Mouse (Mus musculus): ENCODE data around the gene Gcc1. TPM values are rescaled to one million over a fixed set of nuclear protein-coding genes. Genes with fewer than 3 reads are reported as not detected.
A peak's percentile ranks its signal among the peaks of the same experiment; 100 is the strongest.

The Gcc1 gene
- total RNA-seq (2015): 4.0 and 4.4 TPM in 2 replicates
- 9.5 and 10.2 TPM in 2 replicates for total RNA-seq (2017)

DNA sequence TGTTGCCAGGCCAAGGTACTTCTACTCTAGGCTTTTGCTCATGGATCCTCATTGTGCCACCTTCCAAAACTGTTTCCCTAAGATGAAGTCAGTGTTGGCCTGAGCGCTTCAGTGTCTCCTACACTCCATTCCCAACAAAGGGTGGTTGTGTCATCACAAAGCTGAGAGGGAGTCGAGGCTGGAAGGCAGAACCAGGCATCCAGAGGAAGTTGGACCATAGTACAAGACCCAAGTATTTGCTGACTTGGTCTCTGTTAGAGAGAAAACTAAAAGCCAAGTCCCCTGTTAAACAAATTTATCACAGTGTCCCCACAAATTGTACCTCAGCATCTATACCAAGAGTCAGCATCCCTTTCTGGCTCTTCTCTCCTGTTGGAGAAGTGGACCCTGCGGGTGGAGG, at the start of gene Gcc1:
Gene Gcc1, minus strand, starts transcription at position 101 of the 400 bp plus-strand sequence.
- no peak for ATAC-seq (replicated peaks; ENCODE audit: poor library complexity)

DNA sequence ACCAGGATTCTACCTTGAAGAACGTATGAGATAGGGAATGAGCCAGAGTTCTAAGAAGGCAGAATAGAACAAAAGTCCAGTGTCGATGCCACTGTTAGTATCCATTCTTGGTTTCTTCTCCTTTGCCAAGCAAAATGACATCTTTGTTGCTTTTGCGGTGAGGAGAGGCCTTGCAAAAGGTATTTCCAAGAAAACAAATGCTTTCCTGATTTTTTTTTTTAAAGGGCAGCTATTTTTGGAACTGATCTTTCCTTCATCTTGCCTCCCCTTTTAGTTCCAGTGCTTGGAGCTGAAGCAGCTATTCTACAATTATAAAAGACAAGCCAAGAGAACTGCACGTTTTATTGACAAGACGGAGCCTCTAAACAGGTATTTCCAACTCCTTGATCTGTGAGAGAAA, 46.6 kb upstream of the Gcc1 start, which contains the start of gene Snd1:
Gene Snd1, plus strand, starts transcription at position 301 of the 400 bp plus-strand sequence.
- ATAC-seq (replicated peaks; ENCODE audit: poor library complexity): no peak

DNA sequence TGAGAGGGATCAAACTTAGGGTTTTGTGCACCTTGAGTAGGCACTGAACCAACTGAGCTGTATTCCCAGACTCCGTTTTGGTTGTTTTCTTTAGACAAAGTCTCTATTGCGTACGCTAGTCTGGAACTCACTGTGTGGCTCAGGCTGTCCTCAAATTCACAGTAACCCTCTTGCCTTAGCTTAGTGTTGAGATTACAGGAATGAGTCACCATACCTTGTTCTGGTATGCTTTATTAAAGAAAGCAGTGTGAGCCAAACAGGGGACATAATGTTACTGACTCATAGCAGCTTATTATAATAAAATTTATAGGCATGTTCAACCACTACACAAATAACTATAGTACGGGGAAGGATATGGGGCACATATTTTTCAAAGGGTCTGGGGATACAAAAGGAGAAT, 46.0 kb upstream of the Gcc1 start:
- ATAC-seq (replicated peaks; ENCODE audit: poor library complexity): no peak

DNA sequence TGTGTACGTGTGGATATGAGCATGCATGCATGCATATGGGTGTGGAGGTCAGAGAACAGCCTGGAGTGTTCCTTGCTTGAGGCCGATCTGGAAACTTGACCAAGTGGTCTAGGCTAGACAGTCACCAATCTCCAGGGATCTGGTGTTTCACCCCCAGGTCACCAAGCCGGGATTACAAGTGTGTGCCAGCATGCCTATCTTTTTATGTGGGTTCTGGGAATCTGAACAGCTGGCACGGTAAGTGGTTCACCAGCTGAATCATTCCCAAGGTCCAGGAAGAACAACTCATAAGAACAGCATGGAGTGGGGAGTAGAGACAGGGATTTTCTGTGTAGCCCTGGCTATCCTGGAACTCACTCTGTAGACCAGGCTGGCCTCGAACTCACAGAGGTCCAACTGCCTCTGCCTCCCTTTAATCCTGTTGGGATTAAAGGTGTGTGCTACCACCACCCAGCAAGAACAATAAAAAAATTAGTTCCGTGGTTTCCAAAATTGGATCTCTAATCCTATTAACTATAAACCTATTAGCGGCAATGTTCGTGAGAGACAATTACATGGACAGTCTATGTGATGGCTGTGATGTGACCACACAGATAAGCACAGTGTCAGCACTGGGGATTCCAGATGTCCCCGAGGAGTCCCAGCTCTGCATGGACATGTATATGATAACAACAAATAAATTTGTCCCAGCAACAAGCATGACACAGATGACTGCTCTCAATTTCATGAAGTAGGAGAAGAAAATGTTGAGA, 43.3 kb upstream of the Gcc1 start:
- ATAC-seq (replicated peaks; ENCODE audit: poor library complexity): no peak

DNA sequence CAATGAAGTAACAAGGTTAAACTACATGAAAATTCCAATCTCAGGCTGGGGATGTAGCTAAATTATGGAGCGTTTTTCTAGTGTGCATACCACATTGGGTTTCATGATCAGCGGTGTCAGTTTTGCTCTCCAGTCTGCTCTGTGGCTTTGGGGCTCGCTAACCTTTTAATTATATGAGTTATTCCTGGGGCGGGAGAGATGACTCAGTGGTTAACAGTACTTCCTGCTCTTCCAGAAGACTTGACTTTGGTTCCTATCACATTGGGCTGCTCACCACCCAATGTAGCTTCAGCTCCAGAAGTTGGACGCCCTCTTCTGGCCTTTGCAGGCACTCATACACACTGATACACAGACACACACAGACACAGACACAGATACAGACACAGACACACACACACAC, 42.4 kb upstream of the Gcc1 start:
- no peak for ATAC-seq (replicated peaks; ENCODE audit: poor library complexity)

DNA sequence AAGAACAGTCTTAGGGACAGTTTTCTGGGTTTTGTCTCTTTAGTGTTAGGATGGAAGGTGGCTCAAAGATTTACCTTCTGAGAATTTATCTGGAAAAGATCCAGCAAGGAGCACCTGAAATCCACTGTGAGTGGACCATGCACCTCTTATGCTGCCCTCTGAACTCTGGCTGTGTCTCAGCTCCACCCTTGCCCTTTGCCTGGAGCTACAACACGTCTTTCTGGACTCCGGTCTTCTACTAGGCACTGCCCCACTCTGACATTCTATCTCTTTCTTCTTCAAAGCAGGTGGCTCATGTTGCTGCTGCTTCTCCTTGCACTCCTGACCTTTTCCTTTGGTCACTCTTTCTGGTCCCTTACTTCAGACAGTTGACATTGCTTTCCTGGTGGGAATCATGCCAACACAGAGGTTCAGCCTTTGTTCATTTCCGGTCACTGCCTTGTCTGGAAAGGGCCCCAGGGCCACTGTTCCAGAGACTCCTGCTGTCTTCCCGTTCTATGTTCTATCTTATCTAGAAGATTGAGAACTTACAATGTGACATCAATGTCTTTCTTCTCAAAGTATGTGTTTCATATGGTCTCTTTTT, 41.9 kb upstream of the Gcc1 start:
- no peak for ATAC-seq (replicated peaks; ENCODE audit: poor library complexity)

DNA sequence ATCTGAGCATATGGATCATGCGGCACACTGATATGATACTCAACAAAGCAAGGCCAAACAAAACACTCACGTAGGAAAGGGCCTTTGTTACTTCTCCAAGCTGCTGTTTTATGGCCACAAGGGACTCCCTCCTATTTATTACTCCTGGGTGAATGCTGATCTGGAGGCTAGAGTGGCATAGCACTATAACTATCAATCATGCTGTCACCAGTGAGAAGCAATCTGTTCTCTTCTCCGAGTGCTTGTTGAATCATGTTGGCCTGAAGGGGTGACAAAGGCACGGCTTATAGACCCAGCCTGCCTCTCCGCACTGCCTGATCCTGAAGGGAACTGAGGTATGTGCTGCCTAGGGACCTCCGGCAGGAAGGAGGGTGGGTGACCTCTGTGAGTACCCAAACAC, 36.4 kb upstream of the Gcc1 start:
- no peak for ATAC-seq (replicated peaks; ENCODE audit: poor library complexity)

DNA sequence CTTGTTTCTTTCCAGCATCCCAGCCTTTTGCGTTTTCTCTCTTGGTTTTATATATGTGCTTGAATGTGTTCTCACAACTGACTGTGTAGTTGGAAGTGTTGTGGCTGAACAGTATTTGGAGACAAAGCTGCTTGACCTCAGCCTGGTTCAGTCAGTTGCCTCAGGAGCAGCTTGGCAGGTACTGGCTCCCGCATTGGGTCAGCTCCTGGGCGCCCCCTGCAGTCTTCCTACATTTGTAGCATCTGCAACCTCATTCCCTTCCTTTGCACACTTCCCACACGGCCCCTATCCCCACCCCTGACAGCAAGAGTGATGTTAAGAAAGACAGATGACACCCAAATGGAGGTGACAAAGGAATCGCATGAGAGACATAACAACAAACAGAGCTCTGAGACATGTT, 32.3 kb upstream of the Gcc1 start:
- ATAC-seq (replicated peaks; ENCODE audit: poor library complexity): peak; percentile 95

DNA sequence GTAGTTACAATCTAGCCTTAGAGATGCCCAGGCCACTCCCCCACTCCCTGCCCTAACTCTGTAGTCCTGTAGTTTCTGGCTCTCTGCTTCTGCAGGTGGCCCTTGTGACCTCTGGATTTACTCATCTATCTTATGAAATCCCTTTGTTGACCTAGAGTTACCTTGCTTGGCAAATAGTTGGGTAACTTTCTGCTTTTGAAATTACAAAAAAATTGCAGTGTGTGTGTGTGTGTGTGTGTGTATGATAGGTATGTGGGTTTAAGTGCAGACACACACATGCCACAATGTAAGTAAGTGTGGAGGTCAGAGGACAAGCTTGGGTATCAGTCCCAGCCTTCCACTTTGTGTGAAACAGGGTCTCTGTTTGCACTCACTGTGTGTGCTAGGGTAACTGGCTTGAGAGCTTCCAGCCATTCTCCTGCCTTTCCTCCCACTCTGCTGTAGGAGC, 31.1 kb upstream of the Gcc1 start:
- ATAC-seq (replicated peaks; ENCODE audit: poor library complexity): 0 out of 2 replicates have a peak, but pooled peaks have one; percentile 30

DNA sequence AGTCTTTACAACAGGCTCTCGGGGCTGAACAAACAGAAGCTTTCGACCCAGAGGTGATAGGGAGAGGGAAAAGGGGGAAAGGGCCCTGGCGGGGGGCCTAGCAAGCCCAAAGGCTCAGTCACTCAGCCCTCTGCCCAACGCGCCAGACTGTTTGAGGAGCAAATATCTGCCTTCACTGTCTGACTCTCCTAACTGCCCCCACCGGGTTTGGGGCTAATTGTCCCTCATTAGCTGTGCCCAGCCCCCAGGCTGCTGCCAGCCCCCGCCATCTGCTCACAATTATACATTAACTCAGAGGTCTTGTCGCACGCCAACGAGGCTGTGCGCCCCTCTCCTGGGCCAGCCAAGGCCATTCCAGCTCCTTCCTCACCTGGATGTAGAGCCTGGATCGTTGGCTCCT, 22.8 kb upstream of the Gcc1 start:
- ATAC-seq (replicated peaks; ENCODE audit: poor library complexity): no peak

DNA sequence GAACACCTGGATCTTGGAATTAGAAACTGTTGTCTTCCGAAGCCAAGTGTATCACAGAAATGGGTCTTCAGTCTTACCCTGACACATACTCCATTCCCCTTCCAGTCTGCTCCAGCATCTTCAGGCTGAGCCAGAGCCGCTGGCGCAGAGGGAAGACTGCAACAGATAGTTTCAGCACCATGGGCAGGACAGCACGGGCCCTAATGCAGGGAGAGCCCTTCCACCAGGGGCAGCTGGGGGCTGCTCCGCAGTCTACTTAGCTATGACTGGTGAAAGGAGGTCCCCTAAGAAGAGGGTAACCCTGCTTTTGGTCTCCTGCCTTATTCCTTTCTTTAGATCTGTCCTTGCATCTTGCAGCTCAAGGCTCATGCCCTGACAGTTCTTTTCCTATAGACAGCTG, 22.3 kb upstream of the Gcc1 start:
- 0 out of 2 replicates have a peak, but pooled peaks have one; percentile 46 for ATAC-seq (replicated peaks; ENCODE audit: poor library complexity)

DNA sequence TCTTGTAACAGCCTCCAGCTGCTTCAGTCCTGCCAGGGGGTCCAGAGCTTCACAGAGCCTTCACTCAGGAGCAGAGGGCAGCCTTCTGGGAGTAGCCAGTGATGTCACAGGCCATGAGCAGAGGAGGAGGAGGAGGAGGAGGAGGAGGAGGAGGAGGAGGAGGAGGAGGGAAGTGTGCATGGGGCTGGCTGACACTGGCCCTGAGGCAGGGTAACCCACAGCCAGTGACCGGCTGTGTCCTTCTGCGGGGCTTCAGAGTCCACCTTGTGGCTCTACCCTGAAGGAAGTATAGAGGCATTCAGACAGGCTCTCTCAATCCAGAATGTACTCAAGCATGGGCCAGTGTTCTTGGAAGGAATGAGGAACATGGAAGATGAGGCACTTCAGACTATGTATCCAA, 21.1 kb upstream of the Gcc1 start, which contains the start of gene Pax4:
Gene Pax4, minus strand, starts transcription at position 101 of the 400 bp plus-strand sequence.
- ATAC-seq (replicated peaks; ENCODE audit: poor library complexity): no peak

DNA sequence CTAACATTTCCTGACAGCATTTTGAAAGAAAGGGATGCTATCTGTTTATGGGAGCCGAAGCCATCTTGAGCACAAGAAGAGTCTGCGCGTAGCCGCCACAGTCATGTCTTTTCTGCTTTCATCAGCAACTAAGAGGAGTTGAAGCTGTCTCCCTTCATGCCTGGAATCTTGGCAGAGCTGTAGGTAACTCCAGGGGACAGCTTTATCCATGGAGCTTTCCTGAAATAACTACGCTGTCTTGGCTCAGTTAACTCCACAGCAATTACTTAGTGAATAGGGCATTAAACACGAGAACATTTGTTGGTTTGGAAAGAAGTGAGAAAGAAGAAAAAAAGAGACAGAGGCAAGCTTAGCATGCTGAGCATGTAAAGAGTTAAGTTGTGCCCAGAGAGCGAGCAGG, 19.7 kb upstream of the Gcc1 start:
- no peak for ATAC-seq (replicated peaks; ENCODE audit: poor library complexity)

DNA sequence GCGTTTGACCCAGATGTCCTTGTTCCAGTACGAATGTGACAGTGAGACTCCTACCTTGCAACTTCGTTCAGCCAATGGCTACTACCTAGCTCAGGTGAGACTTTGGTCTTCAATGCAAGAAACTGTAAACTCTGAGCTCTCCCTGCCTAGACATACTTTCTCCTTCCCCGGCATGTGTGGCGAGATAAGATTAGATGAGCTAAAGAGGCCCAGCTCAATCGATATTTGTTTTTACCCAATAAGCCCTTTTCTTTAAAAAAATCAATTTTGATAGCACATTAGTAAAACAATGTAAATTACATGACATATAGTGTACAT, 3.3 kb upstream of the Gcc1 start:
- ATAC-seq (replicated peaks; ENCODE audit: poor library complexity): no peak

DNA sequence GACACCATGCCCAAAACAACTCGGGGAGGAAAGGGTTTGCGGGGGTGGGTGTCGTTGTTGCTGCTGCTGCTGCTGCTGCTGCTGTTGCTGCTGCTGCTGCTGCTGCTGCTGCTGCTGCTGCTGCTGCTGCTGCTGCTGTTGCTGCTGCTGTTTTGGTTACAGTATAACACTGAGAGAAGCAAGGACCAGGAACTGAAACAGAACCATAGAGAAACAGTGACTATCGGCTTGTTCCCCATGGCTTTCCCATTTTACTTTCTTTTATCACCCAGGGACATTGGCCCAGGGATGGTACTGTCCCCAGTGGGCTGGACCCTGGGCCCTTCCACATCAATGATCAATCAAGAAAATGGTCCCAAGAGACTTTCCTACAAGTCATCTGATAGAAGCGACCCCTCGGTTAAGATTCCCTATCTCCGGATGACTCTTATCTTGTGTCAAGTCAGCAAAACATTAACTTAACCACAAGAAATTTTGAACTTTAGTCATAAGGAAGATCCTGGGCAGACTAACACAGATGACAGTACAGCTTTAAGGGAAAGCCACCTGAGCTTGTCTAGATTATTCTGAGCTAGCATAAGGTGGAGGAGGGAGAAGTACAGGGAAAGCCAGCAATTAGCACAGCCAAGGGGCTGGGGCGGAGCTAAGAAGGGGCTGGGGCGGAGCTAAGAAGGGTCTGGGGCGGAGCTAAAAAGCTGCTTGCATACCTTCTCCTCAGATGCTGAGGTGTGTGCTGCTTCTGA, 2.8 kb upstream of the Gcc1 start:
- ATAC-seq (replicated peaks; ENCODE audit: poor library complexity): peak; percentile 39; the same call in 1 of the 2 replicates

DNA sequence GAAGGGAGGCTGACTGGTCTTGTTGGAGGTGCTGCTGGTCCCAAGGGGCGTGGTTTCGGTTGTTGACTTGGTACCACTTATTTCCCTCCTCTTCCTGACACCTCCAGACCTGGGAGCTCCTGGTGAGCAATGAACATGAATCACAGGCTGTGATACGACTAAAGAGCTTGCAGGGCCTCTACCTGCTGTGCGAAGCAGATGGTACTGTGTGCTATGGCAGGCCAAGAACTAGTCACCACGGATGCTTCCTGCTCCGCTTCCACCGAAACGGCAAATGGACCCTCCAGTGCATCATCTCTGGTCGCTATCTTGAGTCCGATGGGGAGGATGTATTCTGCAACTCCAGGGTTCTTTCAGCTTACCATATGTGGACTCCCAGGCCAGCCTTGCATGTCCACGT, 1.7 kb upstream of the Gcc1 start:
- no peak for ATAC-seq (replicated peaks; ENCODE audit: poor library complexity)

DNA sequence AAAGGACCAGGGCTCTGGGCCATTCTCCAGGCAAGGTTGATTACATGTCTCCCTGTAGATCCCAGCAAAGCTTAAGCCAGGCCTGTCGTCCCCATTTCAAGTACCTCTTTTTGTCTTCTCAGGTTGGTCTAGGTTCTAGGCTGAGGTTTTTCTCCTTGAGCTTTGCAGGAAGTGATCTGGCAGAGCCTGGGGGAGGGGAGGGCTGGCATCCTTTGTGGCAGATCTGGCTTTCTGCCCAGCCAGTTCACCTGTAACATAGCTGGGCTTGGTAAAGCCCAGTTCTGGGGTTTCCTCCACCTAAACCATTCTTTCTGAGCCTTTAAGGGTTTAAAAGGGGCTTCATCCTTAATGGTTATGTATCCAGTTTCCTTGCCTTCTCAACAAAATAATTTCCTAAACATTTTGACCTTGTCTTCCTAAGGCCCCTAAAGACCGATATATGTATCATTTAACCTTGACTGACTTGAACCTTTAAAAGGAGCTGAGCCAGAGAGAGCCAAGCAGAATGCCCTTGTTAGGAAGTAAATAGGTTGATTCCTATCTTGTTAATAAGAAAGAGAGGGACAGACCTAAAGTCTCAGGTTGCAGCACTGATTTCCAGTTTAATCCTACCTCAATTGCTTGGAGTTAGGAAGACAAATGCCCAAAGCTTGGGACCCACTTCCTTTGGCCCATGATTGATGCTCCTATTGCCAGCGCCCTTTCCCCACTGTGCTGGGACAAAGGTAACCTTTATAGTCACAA, 922 bp downstream of the Gcc1 start, which contains the start of gene Fscn3:
Gene Fscn3, plus strand, starts transcription at position 694 of the 744 bp plus-strand sequence.
- ATAC-seq (replicated peaks; ENCODE audit: poor library complexity): no peak

DNA sequence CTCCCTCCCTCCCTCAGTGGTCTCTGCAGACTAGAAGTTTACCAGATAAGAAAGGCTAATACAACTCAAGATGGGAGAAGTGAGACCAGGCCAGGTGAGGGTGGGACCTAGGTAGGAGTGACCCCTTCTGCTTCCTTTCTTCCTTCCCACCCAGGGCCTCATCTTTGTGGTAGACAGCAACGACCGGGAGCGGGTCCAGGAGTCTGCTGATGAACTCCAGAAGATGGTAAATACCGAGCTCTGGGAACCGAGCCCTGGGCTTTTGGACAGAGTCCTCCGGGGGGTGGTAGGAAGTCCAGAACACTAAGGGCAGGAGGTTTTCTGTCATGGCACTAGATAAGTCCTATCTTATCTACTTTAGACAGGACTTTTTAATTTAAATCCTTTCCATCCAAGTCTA, 3.2 kb downstream of the Gcc1 start:
- ATAC-seq (replicated peaks; ENCODE audit: poor library complexity): no peak

DNA sequence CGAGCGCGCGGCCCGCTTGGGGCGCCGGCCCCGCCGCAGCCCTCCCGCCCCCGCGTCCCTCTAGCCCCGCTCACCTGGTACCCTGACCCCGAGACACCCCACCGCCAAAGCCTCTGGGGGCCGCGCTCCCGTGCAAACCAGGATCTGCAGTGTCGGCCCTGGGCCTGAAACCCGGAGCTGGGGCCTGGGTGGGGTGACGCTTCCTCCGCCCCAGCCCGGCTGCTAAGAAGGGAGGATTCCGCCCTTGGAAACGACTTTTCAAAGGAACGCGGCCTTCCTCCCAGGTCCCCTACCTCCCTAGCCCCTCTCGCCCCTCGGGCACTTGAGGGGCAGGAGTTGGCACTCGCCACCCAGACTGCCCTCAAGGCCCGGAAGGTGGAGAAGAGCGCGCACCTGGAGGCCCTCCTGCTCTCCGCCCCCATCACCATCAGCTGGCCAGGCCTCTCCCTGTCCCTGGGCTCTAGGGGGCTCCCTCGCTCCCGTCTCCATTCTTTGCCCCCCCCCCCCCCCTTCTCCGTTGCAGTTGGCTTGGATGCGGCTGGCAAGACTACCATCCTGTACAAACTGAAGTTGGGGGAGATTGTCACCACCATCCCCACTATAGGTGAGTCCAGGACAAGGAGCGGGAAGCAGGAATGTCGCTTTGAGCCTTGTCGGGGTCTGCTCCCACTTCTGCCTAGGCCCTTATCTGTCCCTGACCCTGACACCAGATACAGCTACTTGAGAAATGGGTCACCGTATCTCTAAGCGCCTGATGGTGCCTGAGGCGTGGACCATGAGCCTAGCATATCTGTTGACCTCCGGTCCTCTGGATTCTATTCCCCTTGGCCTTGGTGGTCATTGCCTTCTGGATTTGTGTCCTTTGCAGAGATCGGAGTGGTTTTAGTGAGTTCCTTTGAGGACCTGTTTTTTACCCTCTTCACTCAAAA, 4.2 kb downstream of the Gcc1 start:
- peak; percentile 21 for ATAC-seq (replicated peaks; ENCODE audit: poor library complexity)

DNA sequence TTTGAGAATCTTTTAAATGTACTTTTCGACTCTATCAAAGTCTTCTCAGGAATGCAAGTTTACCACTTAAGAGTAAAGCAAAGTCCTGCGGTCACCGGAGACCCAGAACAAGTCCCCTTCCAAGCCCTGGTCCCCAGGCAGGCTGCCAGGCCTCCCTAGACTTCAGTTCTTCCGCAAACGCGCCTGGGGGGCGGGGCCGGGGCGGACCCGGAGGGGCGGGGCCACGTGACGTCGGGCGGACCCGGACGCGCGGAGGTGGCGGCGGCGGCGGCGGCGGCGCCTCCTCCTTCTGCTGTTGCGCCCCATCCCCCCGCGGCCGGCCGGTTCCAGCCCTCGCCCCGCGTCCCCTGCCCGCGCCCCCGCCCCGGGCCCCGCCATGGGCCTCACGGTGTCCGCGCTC, 4.9 kb downstream of the Gcc1 start, which contains the start of gene Arf5:
Gene Arf5, plus strand, starts transcription at position 248 of the 400 bp plus-strand sequence.
- peak; percentile 42 for ATAC-seq (replicated peaks; ENCODE audit: poor library complexity)

All from megakaryocyte progenitor cell, adult 5-6 weeks (primary cell).